Comparison of ENCODE assay signal across 8 mouse cellular contexts in the genomic region with DNA sequence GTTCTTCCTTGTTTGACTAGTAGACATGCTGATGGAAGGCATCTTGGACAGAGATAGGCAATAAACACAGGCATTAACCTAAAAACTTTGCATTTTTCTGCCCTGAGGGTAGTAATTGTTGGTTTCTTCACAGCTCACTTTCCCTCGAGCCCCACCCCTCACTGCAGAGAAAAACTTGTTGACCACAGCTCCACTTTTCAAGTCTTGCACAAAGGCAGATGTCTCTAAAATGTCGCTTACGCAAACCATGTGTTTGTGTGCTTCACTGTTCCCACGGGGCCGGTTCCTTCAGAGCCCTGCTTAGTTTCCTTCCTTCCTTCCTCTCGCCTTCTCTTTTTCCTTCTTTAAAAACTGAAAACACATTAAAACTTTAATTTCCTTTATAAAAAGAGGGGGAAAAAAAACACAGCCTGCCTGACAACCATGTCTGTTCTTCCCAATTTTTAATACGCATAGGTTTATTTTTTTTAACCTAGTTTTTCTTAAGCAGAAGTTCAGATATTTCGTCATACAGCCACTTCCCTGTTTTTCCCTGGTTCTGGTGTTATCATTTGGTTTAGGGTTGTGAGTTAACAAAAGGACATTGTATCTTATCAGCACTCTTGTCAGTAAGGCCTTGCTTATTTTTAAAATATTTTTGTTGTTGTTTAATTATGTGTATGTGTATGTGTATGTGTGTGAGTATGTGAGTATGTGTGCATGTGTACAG.
DNase-seq lines count a peak whose midpoint lies in the region; ATAC-seq and TF ChIP-seq lines count a peak whose summit lies in the region.

No protein-coding gene starts in this region.

- TF ChIP-seq POLR2A in liver, adult 2 months (IDR thresholded peaks at IDR 0.05; ENCODE audit: extremely low read depth, insufficient read depth, low read length) = no peak

- no peaks in the 10 kb centered on the region for H3K9me3 ChIP-seq in forebrain, embryonic 15.5 days
- no peaks in the 10 kb centered on the region for H3K9me3 ChIP-seq in midbrain, embryonic 15.5 days

- H3K4me2 ChIP-seq in forebrain, embryonic 15.5 days (replicated peaks) = no peak overlapping the region
- H3K4me2 ChIP-seq in midbrain, embryonic 15.5 days = no peak overlapping the region

- no peak for TF ChIP-seq CTCF in liver, adult 2 months (IDR thresholded peaks at IDR 0.05; ENCODE audit: low read depth, low read length)

- H3K4me3 ChIP-seq in liver, adult 2 months (ENCODE audit: insufficient read depth, low read depth, low read length) = no peak overlapping the region
- H3K4me3 ChIP-seq in forebrain, embryonic 15.5 days = no peak overlapping the region
- no peak overlapping the region for H3K4me3 ChIP-seq in midbrain, embryonic 15.5 days

- ATAC-seq in forebrain, embryonic 15.5 days (replicated peaks) = no peak
- ATAC-seq in midbrain, embryonic 15.5 days (replicated peaks) = no peak

- DNase-seq in adrenal gland, adult 8-10 months = peak; percentile 13
- no peak for DNase-seq in adrenal gland, postnatal 4 days (ENCODE audit: low spot score in 2 of 2)
- DNase-seq in adipocyte (ENCODE audit: low spot score) = peak; percentile 92
- DNase-seq in heart, adult 18-20 months = peak; percentile 77 to 87
- DNase-seq in liver, adult 2 months (ENCODE audit: extremely low read depth, low read depth, low spot score) = peak; percentile 51
- DNase-seq in skeletal muscle tissue, adult 2 months (ENCODE audit: low read depth, low spot score) = peak; percentile 72

- H3K9ac ChIP-seq in liver, adult 2 months (ENCODE audit: low read depth, low read length) = no peak overlapping the region
- H3K9ac ChIP-seq in forebrain, embryonic 15.5 days (replicated peaks) = no peak overlapping the region
- no peak overlapping the region for H3K9ac ChIP-seq in midbrain, embryonic 15.5 days

- H3K79me2 ChIP-seq in liver, adult 2 months (ENCODE audit: control insufficient read depth, insufficient read depth, low read length) = peaks cover 22% of the 10 kb centered on the region; the same call in 1 of the 2 replicates

- H3K36me3 ChIP-seq in liver, adult 2 months (ENCODE audit: control insufficient read depth, insufficient read depth, low read length) = no peaks in the 10 kb centered on the region
- H3K36me3 ChIP-seq in forebrain, embryonic 15.5 days = no peaks in the 10 kb centered on the region
- H3K36me3 ChIP-seq in midbrain, embryonic 15.5 days (replicated peaks) = no peaks in the 10 kb centered on the region

- no peaks in the 10 kb centered on the region for H3K27me3 ChIP-seq in liver, adult 2 months (ENCODE audit: control insufficient read depth, insufficient read depth, low read length)
- H3K27me3 ChIP-seq in forebrain, embryonic 15.5 days = no peaks in the 10 kb centered on the region
- no peaks in the 10 kb centered on the region for H3K27me3 ChIP-seq in midbrain, embryonic 15.5 days (replicated peaks)

- 53% methylated on average over 8 of the region's 8 CpGs for WGBS in liver, adult 2 months
- 77% methylated on average over 8 of the region's 8 CpGs for WGBS in forebrain, embryonic 15.5 days
- 77% methylated on average over 8 of the region's 8 CpGs for WGBS in midbrain, embryonic 15.5 days

- H3K4me1 ChIP-seq in liver, adult 2 months (ENCODE audit: control insufficient read depth, insufficient read depth, low read length) = peaks cover 3% of the 10 kb centered on the region; the same call in 1 of the 2 replicates
- no peaks in the 10 kb centered on the region for H3K4me1 ChIP-seq in forebrain, embryonic 15.5 days
- H3K4me1 ChIP-seq in midbrain, embryonic 15.5 days = no peaks in the 10 kb centered on the region

- peak overlapping the region; percentile 23; the same call in 1 of the 2 replicates for H3K27ac ChIP-seq in liver, adult 2 months (replicated peaks; ENCODE audit: insufficient read depth, low read depth, low read length)
- H3K27ac ChIP-seq in forebrain, embryonic 15.5 days (replicated peaks) = no peak overlapping the region
- H3K27ac ChIP-seq in midbrain, embryonic 15.5 days = no peak overlapping the region

Comparison
In these comparisons a context has a peak if more than half of its experiments do, and no peak if none do; other contexts are left out.
1. DNase-seq: peak in adrenal gland, adult 8-10 months (single experiment), adipocyte (single experiment), heart, adult 18-20 months (2 of 2), liver, adult 2 months (single experiment) and skeletal muscle tissue, adult 2 months (single experiment); none in adrenal gland, postnatal 4 days (0 of 2).